Mouse (Mus musculus) right cerebral cortex, adult 18-20 months (tissue): ENCODE data around the gene Zbtb12.
"Not testable (repeated sequence)": the region's sequence is repeated elsewhere in the genome, so short reads cannot be mapped to it uniquely, and the experiment has no call there.

Source experiments
- DNase-seq: peaks from one replicate; pipeline ENCODE4 v3.0.0; 2022; ENCODE audit warnings: mixed read lengths

The Zbtb12 gene

GRCm38 (mm10) chr17:34879336-34879879, at the start of gene Zbtb12:
Zbtb12 (plus strand) TSS chr17:34879483.
- DNase-seq = no peak

GRCm38 (mm10) chr17:34830776-34831175, 48.5 kb upstream of the Zbtb12 start:
- DNase-seq = not testable (repeated sequence)

- DNase-seq = no peak
Measured at GRCm38 (mm10) chr17:34836155-34836855, 43.0 kb upstream of the Zbtb12 start.

DNA sequence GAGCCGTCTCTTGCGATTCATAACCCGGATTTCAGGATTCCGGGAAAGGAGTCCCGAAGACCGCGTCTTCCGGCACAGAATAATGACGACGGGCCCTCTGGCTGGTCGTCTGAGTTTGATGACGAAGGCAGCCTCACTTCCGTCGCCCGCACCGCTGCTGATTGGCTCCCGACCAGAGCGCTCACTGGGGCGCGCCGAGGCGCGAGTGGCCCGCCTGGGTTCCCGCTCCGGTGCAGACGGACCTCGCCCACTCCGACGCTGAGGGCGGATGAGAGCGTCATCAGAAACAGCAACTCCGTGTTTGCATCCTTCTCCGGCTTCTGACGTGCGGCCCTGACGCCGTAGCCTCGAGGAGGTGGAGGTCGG, 42.4 kb upstream of the Zbtb12 start, which contains the start of the genes Stk19 and Dxo:
Gene Stk19, minus strand, starts transcription at position 90 of the 366 bp plus-strand sequence.
Gene Dxo, plus strand, starts transcription at position 164 of the 366 bp plus-strand sequence.
- DNase-seq = peak; percentile 98

- DNase-seq = peak; percentile 19
Measured at GRCm38 (mm10) chr17:34837464-34838324, 41.6 kb upstream of the Zbtb12 start.

DNA sequence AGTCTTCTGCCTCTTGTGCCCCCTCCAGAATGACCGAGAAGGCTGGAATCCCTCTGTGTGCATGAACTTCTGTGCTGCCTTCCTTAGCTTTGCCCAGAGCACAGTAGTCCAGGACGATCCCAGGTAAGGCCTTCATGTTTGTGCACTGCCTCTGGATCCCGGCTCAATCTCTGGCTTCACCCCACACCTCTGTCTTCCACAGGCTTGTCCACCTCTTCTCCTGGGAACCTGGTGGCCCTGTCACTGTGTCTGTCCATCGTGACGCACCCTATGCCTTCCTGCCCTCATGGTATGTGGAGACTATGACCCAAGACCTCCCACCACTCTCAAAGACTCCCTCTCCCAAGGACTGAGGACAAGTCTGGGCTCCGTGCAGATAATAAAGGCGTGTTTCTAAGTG, 40.5 kb upstream of the Zbtb12 start:
- no peak for DNase-seq

DNA sequence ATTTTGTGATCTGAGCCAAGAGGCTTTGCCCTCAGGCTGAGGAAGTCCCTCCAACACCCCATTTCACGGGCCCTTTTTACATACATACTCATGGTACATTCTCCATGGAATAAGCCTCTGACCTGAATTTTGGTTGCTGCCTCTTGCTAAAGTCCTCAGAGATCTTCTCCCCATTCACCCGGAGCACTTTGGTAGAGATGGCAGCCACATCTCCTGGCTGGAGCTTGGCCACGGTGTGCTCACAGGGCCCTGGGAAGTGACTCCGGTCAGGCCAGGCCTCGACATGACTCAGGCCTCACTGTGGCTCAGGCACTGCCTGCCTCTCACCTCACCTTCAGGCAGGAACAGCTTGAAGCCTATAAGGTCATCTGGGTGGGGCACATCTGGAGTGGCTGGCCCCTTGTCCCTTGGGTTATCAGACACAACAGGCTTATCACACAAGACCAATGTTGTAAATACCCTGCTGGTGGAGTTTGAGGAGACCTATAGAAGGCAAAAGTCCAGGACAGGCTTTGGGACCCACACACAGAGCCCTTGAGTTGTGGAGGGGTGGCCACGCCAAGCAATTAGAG, 38.5 kb upstream of the Zbtb12 start:
- no peak for DNase-seq

- no peak for DNase-seq
Measured at GRCm38 (mm10) chr17:34844884-34845283, 34.4 kb upstream of the Zbtb12 start.

DNA sequence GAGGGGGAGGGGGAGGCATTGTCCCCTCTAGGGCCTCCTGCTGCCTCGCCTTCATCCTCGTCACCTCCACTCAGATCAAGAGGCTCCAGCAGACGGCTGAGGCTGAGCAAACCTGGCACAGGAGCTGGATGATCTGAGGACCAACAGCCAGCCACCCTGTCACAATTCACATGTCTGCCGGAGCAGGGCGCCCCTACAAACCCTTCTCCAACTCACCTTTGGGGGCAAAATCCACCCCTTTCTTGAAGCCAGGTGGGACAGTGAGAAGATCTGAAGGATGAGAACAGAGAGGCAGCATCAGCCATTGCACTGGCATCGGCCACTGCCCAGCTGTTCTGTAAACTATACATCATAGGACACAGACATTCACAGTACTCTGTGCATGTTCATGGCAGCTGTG, 32.1 kb upstream of the Zbtb12 start:
- DNase-seq = no peak

- DNase-seq = no peak
Measured at GRCm38 (mm10) chr17:34847615-34848014, 31.7 kb upstream of the Zbtb12 start.

DNA sequence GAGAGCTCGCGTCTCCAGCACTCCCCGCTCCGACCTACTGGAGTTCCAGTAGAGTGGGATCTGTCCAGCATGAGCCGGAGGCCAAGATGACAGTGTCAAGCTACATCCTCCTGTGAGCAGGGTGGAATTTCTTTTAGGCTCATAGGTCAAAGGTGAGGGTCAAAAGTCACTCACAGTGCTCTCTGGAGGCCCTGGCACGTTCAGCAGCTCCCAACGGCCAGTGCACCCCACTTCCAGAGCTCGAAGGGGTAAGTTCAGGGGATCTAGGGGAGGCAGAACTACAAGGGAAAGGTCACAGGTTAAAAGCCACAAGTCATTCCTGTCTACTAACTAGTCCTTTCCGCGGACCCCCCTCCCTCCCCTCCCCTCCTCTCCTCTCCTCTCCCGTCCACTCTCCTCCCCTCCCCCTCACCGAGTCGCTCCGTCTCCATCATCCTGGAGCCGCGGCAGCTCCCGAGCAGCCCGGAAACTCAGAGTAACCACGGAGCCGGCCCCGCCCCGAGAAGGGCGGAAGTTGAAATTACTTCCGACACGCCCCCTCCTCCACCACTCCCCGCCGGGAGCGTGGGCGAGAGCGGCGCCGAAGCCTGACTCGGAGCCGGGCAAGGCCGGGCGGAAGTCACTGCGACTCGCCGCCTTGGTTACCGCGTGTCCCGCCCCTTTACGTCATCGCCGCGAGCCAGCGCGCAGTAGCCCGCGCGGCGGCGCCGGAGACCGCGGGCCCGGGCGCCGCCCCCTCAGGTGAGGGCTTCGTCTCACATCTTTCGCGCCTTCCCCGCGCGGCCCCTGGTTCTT, 29.4 kb upstream of the Zbtb12 start, which contains the start of the genes Skiv2l and Nelfe:
Gene Skiv2l, minus strand, starts transcription at position 489 of the 795 bp plus-strand sequence.
Gene Nelfe, plus strand, starts transcription at position 670 of the 795 bp plus-strand sequence.
- DNase-seq = peak; percentile 99

- DNase-seq = no peak
Measured at GRCm38 (mm10) chr17:34850517-34851125, 28.7 kb upstream of the Zbtb12 start.

DNA sequence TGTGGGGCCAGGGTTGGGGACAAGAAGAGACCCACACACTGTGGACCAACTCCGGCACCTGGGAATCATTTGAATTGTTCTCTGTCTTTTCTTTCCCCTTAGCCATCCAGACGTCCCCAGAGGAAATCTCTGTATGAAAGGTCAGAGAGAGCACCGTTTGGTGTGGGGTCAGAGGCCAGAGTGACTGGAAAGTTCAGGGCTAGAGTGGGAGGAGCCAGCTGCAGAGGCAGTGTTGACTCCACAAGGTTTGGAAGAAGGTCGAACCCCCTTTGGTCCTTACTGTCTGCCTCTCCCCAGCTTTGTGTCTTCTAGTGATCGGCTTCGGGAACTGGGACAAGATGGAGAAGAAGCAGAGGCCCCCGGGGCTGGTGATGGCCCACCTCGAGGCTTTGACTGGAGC, 25.8 kb upstream of the Zbtb12 start:
- DNase-seq = no peak

- no peak for DNase-seq
Measured at GRCm38 (mm10) chr17:34854761-34855160, 24.5 kb upstream of the Zbtb12 start.

GRCm38 (mm10) chr17:34855825-34856224, 23.5 kb upstream of the Zbtb12 start:
- DNase-seq = no peak

DNA sequence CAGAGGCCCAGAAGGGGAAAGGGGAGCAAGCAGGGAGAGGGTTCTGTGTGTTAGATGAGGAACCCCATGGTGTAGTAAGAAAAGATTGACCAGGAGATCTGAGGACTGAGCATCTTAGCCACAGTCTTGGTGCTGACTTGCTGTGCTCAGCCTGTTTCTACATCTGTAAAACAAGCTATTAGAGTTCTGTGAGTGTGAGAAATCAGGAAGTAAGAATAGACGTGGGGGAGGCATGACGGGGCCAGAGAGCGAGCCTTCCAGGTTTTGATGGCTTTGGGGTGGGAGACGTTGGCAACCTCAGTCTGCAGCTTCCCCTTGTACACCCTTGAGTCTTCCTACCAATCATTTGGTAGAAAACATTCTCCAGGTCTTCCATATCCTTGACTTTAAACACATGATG, 20.6 kb upstream of the Zbtb12 start:
- no peak for DNase-seq

- DNase-seq = no peak
Measured at GRCm38 (mm10) chr17:34860514-34860913, 18.8 kb upstream of the Zbtb12 start.

GRCm38 (mm10) chr17:34861704-34862415, 17.4 kb upstream of the Zbtb12 start:
- DNase-seq = no peak

- no peak for DNase-seq
Measured at GRCm38 (mm10) chr17:34862416-34863081, 16.7 kb upstream of the Zbtb12 start, which contains the start of gene Cfb. Cfb (minus strand) TSS chr17:34862518.

DNA sequence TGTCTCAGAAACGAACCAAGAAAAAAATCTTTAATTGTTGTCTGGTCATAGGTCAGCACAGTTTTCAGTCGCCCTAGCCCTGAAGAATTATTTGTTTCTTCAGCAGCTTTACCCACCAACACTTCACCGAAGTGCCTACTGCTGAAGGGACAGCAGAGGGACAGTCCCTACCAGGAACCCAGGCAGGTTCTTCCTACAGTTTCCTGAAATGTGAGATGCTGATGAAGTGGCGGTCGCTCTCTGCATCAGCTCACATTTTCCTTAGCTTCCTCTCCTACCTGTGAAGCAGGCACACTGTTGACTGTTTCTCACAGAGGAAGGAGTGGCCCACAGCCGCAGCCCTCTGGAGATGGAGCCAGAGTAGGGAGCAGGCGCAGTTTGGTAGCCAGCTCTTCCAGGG, 13.3 kb upstream of the Zbtb12 start:
- no peak for DNase-seq
